Mouse (Mus musculus) lung, postnatal 25 days (tissue): ENCODE measurements around the gene Man2b2.

Experiments used
- DNase-seq: peaks from one replicate; pipeline ENCODE4 v3.0.0; 2022; ENCODE audit warnings: low spot score

Gene Man2b2

DNA sequence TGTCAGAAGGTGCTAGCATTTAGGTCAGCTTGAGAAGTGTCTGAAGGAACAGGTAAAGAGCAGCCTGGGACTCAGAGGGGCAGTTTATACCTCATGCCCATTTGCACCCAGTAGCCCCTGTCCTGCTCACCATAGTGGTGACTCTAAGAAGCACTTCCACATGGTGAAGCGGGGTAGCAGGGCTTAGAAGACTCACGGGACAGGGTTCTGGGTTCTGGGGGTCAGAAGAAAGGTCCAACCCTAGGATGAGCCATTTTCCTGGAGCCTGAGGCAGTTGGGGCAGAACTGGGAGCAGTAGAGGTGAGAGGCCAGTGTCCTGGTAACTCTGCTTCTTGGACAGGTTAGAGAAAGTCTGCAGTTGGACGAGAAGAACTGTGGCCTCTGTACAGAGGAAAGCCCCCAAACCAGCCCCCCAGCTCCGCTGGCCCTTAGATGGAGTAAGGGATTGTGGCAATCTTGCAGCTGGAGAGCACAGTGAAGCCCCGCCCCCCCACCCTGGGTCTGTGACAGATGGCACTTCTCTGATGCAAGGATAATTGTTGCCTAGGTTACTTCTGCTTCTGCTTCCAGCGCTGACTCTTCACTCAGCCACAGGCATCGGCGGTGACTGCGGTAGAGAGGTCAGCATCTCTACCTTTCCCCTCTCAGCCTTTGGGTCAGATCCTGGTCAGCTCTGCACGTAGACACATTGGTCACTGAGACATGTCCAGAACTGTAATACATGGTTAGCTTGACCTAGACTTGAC lies 63.3 kb downstream of the Man2b2 start:
- DNase-seq: no peak

DNA sequence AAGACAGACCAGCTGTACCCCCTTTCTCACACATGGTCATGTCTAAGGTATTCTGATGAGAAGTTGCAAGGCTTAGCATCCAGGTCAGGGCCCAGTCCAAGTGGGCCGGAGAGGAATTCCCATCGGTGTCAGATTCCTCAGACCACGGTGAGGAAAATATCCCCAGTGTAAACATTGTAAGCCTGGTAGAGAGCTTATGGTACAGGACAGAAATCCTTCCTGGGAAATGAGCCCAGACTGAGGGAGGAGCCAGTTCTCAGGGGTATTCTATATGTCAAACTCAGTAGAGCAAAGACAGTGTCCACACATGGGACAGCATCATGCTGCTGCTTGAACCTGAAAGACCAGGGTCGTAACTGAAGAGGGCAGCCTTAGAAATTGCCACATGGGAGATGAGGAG lies 70.6 kb downstream of the Man2b2 start:
- DNase-seq: no peak

DNA sequence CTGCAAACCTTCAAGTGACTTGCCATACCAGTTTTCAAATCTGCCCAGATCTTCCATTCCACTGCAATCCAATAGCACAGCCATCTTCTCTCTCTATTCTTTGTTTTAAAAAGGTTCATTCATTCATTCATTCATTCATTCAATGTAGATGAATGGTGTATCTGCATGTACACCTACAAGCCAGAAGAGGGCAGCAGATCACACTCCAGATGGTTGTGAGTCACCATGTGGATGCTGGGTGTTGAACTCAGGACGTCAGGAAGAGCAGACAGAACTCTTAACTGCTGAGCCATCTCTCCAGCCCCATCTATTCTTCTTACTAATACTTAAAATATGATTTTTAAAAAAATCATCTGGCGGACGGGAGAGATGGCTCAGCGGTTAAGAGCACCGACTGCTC lies 73.4 kb downstream of the Man2b2 start:
- DNase-seq: no peak
